Mouse (Mus musculus) MEL (cell line): ENCODE data around the gene Fam43a. TPM values are rescaled to one million over a fixed set of nuclear protein-coding genes. Genes with fewer than 3 reads are reported as not detected.

Experiments used
- DNase-seq: peaks from one replicate; pipeline ENCODE4 v3.0.0; 2011; ENCODE audit warnings: low read depth, low spot score
- H3K27ac ChIP-seq: 2 replicates; pipeline ENCODE4 v1.5.1; 2012; ENCODE audit warnings: low read depth, mild to moderate bottlenecking, control low read depth, low read length, moderate library complexity; ENCODE audit not compliant: control insufficient read depth
- H3K27me3 ChIP-seq, 2 experiments: fragments of 150-350 bp in 1 of 2; sonication (generic) in 1 of 2; 2 replicates each; pipeline ENCODE4 v1.6.1; 2012; ENCODE audit warnings: low read length in 2 of 2, mild to moderate bottlenecking in 2 of 2, improper control_type of control experiment in 1 of 2, moderate library complexity in 1 of 2; ENCODE audit not compliant: insufficient read depth in 2 of 2, control insufficient read depth in 1 of 2
- H3K36me3 ChIP-seq, 2 experiments: 2 replicates each; pipeline ENCODE4 v1.6.1; 2012 to 2014; ENCODE audit warnings: low read length in 2 of 2, improper control_type of control experiment in 1 of 2, inconsistent platforms in 1 of 2, mild to moderate bottlenecking in 1 of 2; ENCODE audit not compliant: insufficient read depth in 2 of 2, control insufficient read depth in 1 of 2
- H3K4me1 ChIP-seq, 2 experiments: fragments of 150-350 bp in 1 of 2; sonication (generic) in 1 of 2; 2 replicates each; pipeline ENCODE4 v1.6.1; 2012; ENCODE audit warnings: low read length in 2 of 2, improper control_type of control experiment in 1 of 2, mild to moderate bottlenecking in 1 of 2; ENCODE audit not compliant: insufficient read depth in 2 of 2, control insufficient read depth in 1 of 2
- H3K4me3 ChIP-seq, 2 experiments: fragments of 150-350 bp in 1 of 2; sonication (generic) in 1 of 2; 2 replicates each; pipeline ENCODE4 v1.5.1; 2012; ENCODE audit warnings: low read depth in 2 of 2, low read length in 2 of 2, mild to moderate bottlenecking in 2 of 2, moderate library complexity in 2 of 2, control low read depth in 1 of 2, improper control_type of control experiment in 1 of 2; ENCODE audit not compliant: control insufficient read depth in 1 of 2, insufficient read depth in 1 of 2
- H3K79me2 ChIP-seq: 2 replicates; pipeline ENCODE4 v1.6.1; 2012; ENCODE audit warnings: mild to moderate bottlenecking, low read length, moderate library complexity; ENCODE audit not compliant: control insufficient read depth, poor library complexity, insufficient read depth
- H3K9ac ChIP-seq: 2 replicates; pipeline ENCODE4 v1.6.1; 2012; ENCODE audit warnings: low read depth, mild to moderate bottlenecking, control low read depth, low read length, moderate library complexity; ENCODE audit not compliant: control insufficient read depth, poor library complexity, severe bottlenecking
- H3K9me3 ChIP-seq: fragments of 150-350 bp; sonication (generic); replicated peaks from 2 replicates; pipeline ENCODE4 v1.6.1; 2012; ENCODE audit warnings: mild to moderate bottlenecking, low read length, improper control_type of control experiment, moderate library complexity; ENCODE audit not compliant: insufficient read depth
- BHLHE40 ChIP-seq: IDR thresholded peaks from 2 replicates; pipeline ENCODE4 v1.6.1; 2012; ENCODE audit warnings: low read depth, mild to moderate bottlenecking, inconsistent platforms, low read length, improper control_type of control experiment, borderline replicate concordance
- CHD1 ChIP-seq: IDR thresholded peaks from 2 replicates; pipeline ENCODE4 v1.6.1; 2012; ENCODE audit warnings: low read depth, mild to moderate bottlenecking, inconsistent platforms, low read length, improper control_type of control experiment
- CTCF ChIP-seq, 3 experiments: IDR thresholded peaks in 2 of 3; conservative IDR thresholded peaks in 1 of 3; 2 replicates each; pipeline ENCODE4 v1.5.1; 2011 to 2012; ENCODE audit warnings: low read length in 3 of 3, low read depth in 2 of 3, mild to moderate bottlenecking in 2 of 3, improper control_type of control experiment in 1 of 3, inconsistent platforms in 1 of 3, mixed read lengths in 1 of 3, moderate library complexity in 1 of 3; ENCODE audit not compliant: control insufficient read depth in 1 of 3, insufficient read depth in 1 of 3, poor library complexity in 1 of 3, severe bottlenecking in 1 of 3
- ELF1 ChIP-seq: IDR thresholded peaks from 2 replicates; pipeline ENCODE4 v1.6.1; 2014; ENCODE audit warnings: low read depth, mild to moderate bottlenecking, inconsistent platforms, low read length, improper control_type of control experiment, moderate library complexity
- HCFC1 ChIP-seq: IDR thresholded peaks from 2 replicates; pipeline ENCODE4 v1.6.1; 2012; ENCODE audit warnings: low read depth, mild to moderate bottlenecking, inconsistent platforms, low read length, improper control_type of control experiment, moderate library complexity
- JUND ChIP-seq: IDR thresholded peaks from 2 replicates; pipeline ENCODE4 v1.6.1; 2011; ENCODE audit warnings: low read depth, mild to moderate bottlenecking, improper control_type of control experiment, low read length
- MAX ChIP-seq: IDR thresholded peaks from 2 replicates; pipeline ENCODE4 v1.6.1; 2011; ENCODE audit warnings: low read length, improper control_type of control experiment
- MYB ChIP-seq: IDR thresholded peaks from 2 replicates; pipeline ENCODE4 v1.6.1; 2011; ENCODE audit warnings: mild to moderate bottlenecking, low read depth, low read length, improper control_type of control experiment
- MYC ChIP-seq: IDR thresholded peaks from 2 replicates; pipeline ENCODE4 v1.6.1; 2011; ENCODE audit warnings: low read depth, mild to moderate bottlenecking, low read length, improper control_type of control experiment, moderate library complexity
- NELFE ChIP-seq: IDR thresholded peaks from 2 replicates; pipeline ENCODE4 v1.6.1; 2011; ENCODE audit warnings: low read depth, low read length, improper control_type of control experiment
- NRF1 ChIP-seq: IDR thresholded peaks from 2 replicates; pipeline ENCODE4 v1.6.1; 2014; ENCODE audit warnings: low read depth, mild to moderate bottlenecking, inconsistent platforms, low read length, improper control_type of control experiment, moderate library complexity; ENCODE audit not compliant: poor library complexity, insufficient read depth, severe bottlenecking
- POLR2AphosphoS2 ChIP-seq: IDR thresholded peaks from 2 replicates; pipeline ENCODE4 v1.6.1; 2011; ENCODE audit warnings: low read length, improper control_type of control experiment
- POLR2AphosphoS5 ChIP-seq: IDR thresholded peaks from 2 replicates; pipeline ENCODE4 v1.6.1; 2012; ENCODE audit warnings: low read depth, borderline replicate concordance, mild to moderate bottlenecking, inconsistent platforms, low read length, moderate library complexity, mixed read lengths
- RAD21 ChIP-seq: IDR thresholded peaks from 2 replicates; pipeline ENCODE4 v1.6.1; 2011; ENCODE audit warnings: mild to moderate bottlenecking, low read depth, low read length, improper control_type of control experiment
- RCOR1 ChIP-seq: IDR thresholded peaks from 2 replicates; pipeline ENCODE4 v1.6.1; 2012; ENCODE audit warnings: low read depth, mild to moderate bottlenecking, inconsistent platforms, low read length, improper control_type of control experiment
- TBP ChIP-seq: IDR thresholded peaks from 2 replicates; pipeline ENCODE4 v1.8.0; 2011; ENCODE audit warnings: low read depth, low read length, improper control_type of control experiment
- TCF12 ChIP-seq: IDR thresholded peaks from 2 replicates; pipeline ENCODE4 v1.6.1; 2014; ENCODE audit warnings: low read depth, mild to moderate bottlenecking, inconsistent platforms, low read length, improper control_type of control experiment, moderate library complexity
- ZMIZ1 ChIP-seq: IDR thresholded peaks from 2 replicates; pipeline ENCODE4 v1.6.1; 2012; ENCODE audit warnings: low read depth, mild to moderate bottlenecking, inconsistent platforms, low read length, improper control_type of control experiment, moderate library complexity
- polyA plus RNA-seq, 2 experiments: library from polyadenylated mRNA; stranded (reverse) in 1 of 2; unstranded in 1 of 2; fragments of >175 nt in 1 of 2; fragments of >200 nt in 1 of 2; gene quantifications; 2 replicates each; pipeline versions ENCODE4 v1.2.1 to v1.2.4; 2012; ENCODE audit warnings: low replicate concordance in 2 of 2, low read depth in 1 of 2; ENCODE audit not compliant: insufficient read length in 2 of 2, insufficient read depth in 1 of 2, missing spikeins in 1 of 2
- total RNA-seq: library from RNA; depleted of rRNA; stranded (reverse); fragments of 300-350 nt; gene quantifications from 2 replicates; pipeline ENCODE4 v1.2.3, GENCODE M21; 2012

Fam43a gene
- total and polyA plus RNA-seq, 3 experiments: 0.08 to 0.68 TPM; not detected in 1

GRCm38 (mm10) chr16:30587494-30588327 is 11.8 kb upstream of the Fam43a start, which contains the start of gene Lsg1 (continued):
- TF ChIP-seq NRF1 (no peak), NELFE (peak; percentile 85)

GRCm38 (mm10) chr16:30590264-30591209 is 9.0 kb upstream of the Fam43a start:
- DNase-seq: no peak
- peak; percentile 14 for TF ChIP-seq RAD21
- TF ChIP-seq BHLHE40: no peak
- TF ChIP-seq POLR2AphosphoS2: no peak
- Histone ChIP-seq H3K36me3 (peaks cover 0 to 12% of the 10 kb centered on the region in 2 experiments), H3K4me1 (peaks cover 2 to 5% of the 10 kb centered on the region in 2 experiments), H3K4me3 (no peak overlapping the region), H3K9me3 (no peaks in the 10 kb centered on the region), H3K27ac (no peak overlapping the region), H3K79me2 (peaks cover 16% of the 10 kb centered on the region), H3K27me3 (peaks cover 0 to 1% of the 10 kb centered on the region in 2 experiments; a peak in 2 of 4 replicates), H3K9ac (no peak overlapping the region)

- peaks cover 0 to 2% of the 10 kb centered on the region in 2 experiments; a peak in 3 of 4 replicates for H3K4me1 ChIP-seq
Measured at GRCm38 (mm10) chr16:30591990-30592389, 7.5 kb upstream of the Fam43a start.

GRCm38 (mm10) chr16:30595356-30595755 is 4.2 kb upstream of the Fam43a start:
- Histone ChIP-seq H3K27me3 (peaks cover 0 to 1% of the 10 kb centered on the region in 2 experiments; a peak in 2 of 4 replicates), H3K27ac (no peak overlapping the region), H3K79me2 (no peaks in the 10 kb centered on the region; the same call in 1 of the 2 replicates)
- TF ChIP-seq ELF1 (no peak), MYB (no peak), HCFC1 (no peak), JUND (no peak), MYC (no peak), TCF12 (no peak), MAX (no peak), POLR2AphosphoS5 (no peak), TBP (no peak), ZMIZ1 (no peak), RAD21 (no peak), BHLHE40 (no peak), NELFE (no peak), NRF1 (no peak), CTCF (IDR thresholded peaks at IDR 0.05 in 2 of 3, conservative IDR thresholded peaks at IDR 0.05 in 1 of 3; ENCODE audit: control insufficient read depth in 1 of 3, insufficient read depth in 1 of 3, low read depth in 2 of 3, low read length in 3 of 3, poor library complexity in 1 of 3, severe bottlenecking in 1 of 3) (no peak)
- TF ChIP-seq, all 39 proteins: peak for 0
- no peak overlapping the region for H3K9ac ChIP-seq
- no peak overlapping the region for H3K4me3 ChIP-seq
- no peaks in the 10 kb centered on the region; a peak in 3 of 4 replicates for H3K4me1 ChIP-seq
- H3K9me3 ChIP-seq: no peaks in the 10 kb centered on the region
- H3K36me3 ChIP-seq: 0 out of 4 replicates have a peak, but pooled peaks cover 0 to 2% of the 10 kb centered on the region in 2 experiments
- no peak for DNase-seq

More at GRCm38 (mm10) chr16:30591990-30592389, 7.5 kb upstream of the Fam43a start:
- peaks cover 0 to 1% of the 10 kb centered on the region in 2 experiments; a peak in 2 of 4 replicates for H3K27me3 ChIP-seq
- no peak overlapping the region for H3K27ac ChIP-seq
- no peak for TF ChIP-seq CHD1
- peak; percentile 55 to 75 (median 64) for TF ChIP-seq CTCF (IDR thresholded peaks at IDR 0.05 in 2 of 3, conservative IDR thresholded peaks at IDR 0.05 in 1 of 3; ENCODE audit: control insufficient read depth in 1 of 3, insufficient read depth in 1 of 3, low read depth in 2 of 3, low read length in 3 of 3, poor library complexity in 1 of 3, severe bottlenecking in 1 of 3)
- peak; percentile 28; the same call in 1 of the 2 replicates for TF ChIP-seq RCOR1
- TF ChIP-seq, all 39 proteins: peak for 2
- DNase-seq: peak; percentile 43
- peaks cover 0 to 6% of the 10 kb centered on the region in 2 experiments; a peak in 2 of 4 replicates for H3K36me3 ChIP-seq
- H3K4me3 ChIP-seq: no peak overlapping the region
- no peak overlapping the region for H3K9ac ChIP-seq
- peaks cover 4% of the 10 kb centered on the region for H3K79me2 ChIP-seq
- H3K9me3 ChIP-seq: no peaks in the 10 kb centered on the region
